Mouse (Mus musculus) T-cell, adult 2 months (primary cell): ENCODE results near the gene Chit1.

Experiments used
- DNase-seq: peaks from one replicate; pipeline ENCODE4 v3.0.0; 2022; ENCODE audit warnings: low spot score

The Chit1 gene

GRCm38 (mm10) chr1:134142363-134142794, 31.3 kb downstream of the Chit1 start:
- DNase-seq = no peak

GRCm38 (mm10) chr1:134146066-134146465, 35.0 kb downstream of the Chit1 start:
- DNase-seq = no peak

GRCm38 (mm10) chr1:134150076-134150475, 39.0 kb downstream of the Chit1 start:
- DNase-seq = no peak

- no peak for DNase-seq
These were observed 39.7 kb downstream of the Chit1 start for GRCm38 (mm10) chr1:134150745-134151144.

GRCm38 (mm10) chr1:134151655-134152412, 40.8 kb downstream of the Chit1 start:
- DNase-seq = peak; percentile 35

- DNase-seq = no peak
These were observed 41.9 kb downstream of the Chit1 start for GRCm38 (mm10) chr1:134152626-134153590.

- DNase-seq = no peak
These were observed 43.1 kb downstream of the Chit1 start for GRCm38 (mm10) chr1:134154121-134154520.

GRCm38 (mm10) chr1:134154655-134155054, 43.6 kb downstream of the Chit1 start:
- no peak for DNase-seq

GRCm38 (mm10) chr1:134160404-134160803, 49.4 kb downstream of the Chit1 start:
- DNase-seq = no peak

GRCm38 (mm10) chr1:134161399-134161798, 50.4 kb downstream of the Chit1 start:
- DNase-seq = no peak

GRCm38 (mm10) chr1:134162510-134163225, 51.6 kb downstream of the Chit1 start:
- no peak for DNase-seq

GRCm38 (mm10) chr1:134163476-134163875, 52.4 kb downstream of the Chit1 start:
- DNase-seq = no peak

GRCm38 (mm10) chr1:134164454-134164853, 53.4 kb downstream of the Chit1 start:
- DNase-seq = no peak

- no peak for DNase-seq
These were observed 55.5 kb downstream of the Chit1 start for GRCm38 (mm10) chr1:134166547-134166946.

- DNase-seq = no peak
These were observed 56.6 kb downstream of the Chit1 start for GRCm38 (mm10) chr1:134167416-134168305.

- DNase-seq = no peak
These were observed 57.5 kb downstream of the Chit1 start for GRCm38 (mm10) chr1:134168567-134168966.

GRCm38 (mm10) chr1:134168985-134169697, 58.1 kb downstream of the Chit1 start:
- no peak for DNase-seq

GRCm38 (mm10) chr1:134173081-134173480, 62.0 kb downstream of the Chit1 start:
- DNase-seq = no peak

- DNase-seq = no peak
These were observed 66.9 kb downstream of the Chit1 start for GRCm38 (mm10) chr1:134177976-134178375.

GRCm38 (mm10) chr1:134182025-134182424, 71.0 kb downstream of the Chit1 start, which contains the start of gene Chil1:
TSS of gene Chil1 (plus strand) at chr1:134182176.
- DNase-seq = no peak
